ENCODE assay signal across 8 mouse cellular contexts in the genomic region with DNA sequence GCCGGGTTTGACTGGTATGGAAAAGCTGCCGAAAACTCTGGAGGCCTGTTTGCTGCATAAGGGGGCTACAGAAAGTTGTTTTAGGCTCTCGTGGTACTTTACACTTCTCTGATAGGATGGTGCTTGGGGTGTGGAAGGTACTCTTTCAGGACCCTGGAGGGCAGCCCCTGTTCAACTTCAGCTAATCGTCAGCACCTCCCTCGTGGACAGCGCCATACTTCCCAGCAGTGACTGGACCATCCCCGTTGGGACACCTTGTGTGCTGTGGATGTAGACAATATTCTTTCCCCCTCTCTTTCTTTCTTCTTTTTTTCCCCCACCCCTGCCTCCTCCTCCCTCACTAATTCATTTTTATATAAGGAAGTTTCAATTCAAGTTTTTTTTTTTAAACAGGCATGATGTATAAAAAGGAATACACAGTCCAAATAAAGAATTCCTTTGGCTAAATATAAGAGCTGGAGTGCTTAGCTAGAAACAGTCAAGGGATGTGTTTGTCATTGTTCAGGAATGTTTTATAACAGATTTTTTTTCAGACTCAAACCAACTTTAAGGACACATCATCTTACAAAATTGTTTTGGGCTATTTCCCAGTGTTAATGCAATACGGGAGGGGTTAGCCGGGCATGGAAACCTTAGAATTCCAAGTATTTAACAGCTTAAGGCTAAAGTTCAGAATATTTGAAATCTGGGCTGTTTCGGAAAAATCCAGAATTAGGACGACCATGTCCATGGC.
DNase-seq lines count a peak whose midpoint lies in the region; ATAC-seq lines count a peak whose summit lies in the region.

No protein-coding gene starts in this region.

- H3K27me3 ChIP-seq in forebrain, embryonic 11.5 days (ENCODE audit: control insufficient read depth, insufficient read depth, low read length) = no peaks in the 10 kb centered on the region
- 0 out of 2 replicates have a peak, but pooled peaks cover 4% of the 10 kb centered on the region for H3K27me3 ChIP-seq in forebrain, embryonic 16.5 days (replicated peaks; ENCODE audit: control insufficient read depth, insufficient read depth, low read length)
- no peaks in the 10 kb centered on the region for H3K27me3 ChIP-seq in midbrain, embryonic 11.5 days (ENCODE audit: control insufficient read depth, insufficient read depth, low read length)
- no peaks in the 10 kb centered on the region for H3K27me3 ChIP-seq in midbrain, embryonic 13.5 days

- intact Hi-C loops in gastrocnemius, postnatal 14 days (cut with DNase I; ENCODE audit: low total_unique reads) = no loop called here

- H3K27ac ChIP-seq in forebrain, embryonic 11.5 days (ENCODE audit: low read depth, low read length) = no peak overlapping the region
- no peak overlapping the region for H3K27ac ChIP-seq in forebrain, embryonic 16.5 days (ENCODE audit: low read length)
- no peak overlapping the region for H3K27ac ChIP-seq in midbrain, embryonic 11.5 days (ENCODE audit: low read depth, low read length)
- no peak overlapping the region for H3K27ac ChIP-seq in midbrain, embryonic 13.5 days

- no peak overlapping the region for H3K4me3 ChIP-seq in forebrain, embryonic 11.5 days (ENCODE audit: low read depth, low read length)
- no peak overlapping the region for H3K4me3 ChIP-seq in forebrain, embryonic 16.5 days (replicated peaks; ENCODE audit: low read length)
- H3K4me3 ChIP-seq in midbrain, embryonic 11.5 days (ENCODE audit: low read depth, low read length) = no peak overlapping the region
- no peak overlapping the region for H3K4me3 ChIP-seq in midbrain, embryonic 13.5 days (replicated peaks)

- no peaks in the 10 kb centered on the region for H3K9me3 ChIP-seq in forebrain, embryonic 11.5 days (ENCODE audit: control insufficient read depth, low read length)
- no peaks in the 10 kb centered on the region for H3K9me3 ChIP-seq in forebrain, embryonic 16.5 days (ENCODE audit: control insufficient read depth, low read length)
- H3K9me3 ChIP-seq in midbrain, embryonic 11.5 days (ENCODE audit: control insufficient read depth, low read length) = no peaks in the 10 kb centered on the region
- no peaks in the 10 kb centered on the region for H3K9me3 ChIP-seq in midbrain, embryonic 13.5 days

- no peaks in the 10 kb centered on the region for H3K36me3 ChIP-seq in forebrain, embryonic 11.5 days (ENCODE audit: control insufficient read depth, insufficient read depth, low read length)
- no peaks in the 10 kb centered on the region for H3K36me3 ChIP-seq in forebrain, embryonic 16.5 days (ENCODE audit: control insufficient read depth, insufficient read depth)
- H3K36me3 ChIP-seq in midbrain, embryonic 11.5 days (ENCODE audit: control insufficient read depth, insufficient read depth, low read length) = no peaks in the 10 kb centered on the region
- H3K36me3 ChIP-seq in midbrain, embryonic 13.5 days = no peaks in the 10 kb centered on the region

- no peak overlapping the region for H3K4me2 ChIP-seq in forebrain, embryonic 11.5 days (ENCODE audit: low read depth, low read length, severe bottlenecking)
- H3K4me2 ChIP-seq in forebrain, embryonic 16.5 days (ENCODE audit: low read length) = no peak overlapping the region
- no peak overlapping the region for H3K4me2 ChIP-seq in midbrain, embryonic 11.5 days
- no peak overlapping the region for H3K4me2 ChIP-seq in midbrain, embryonic 13.5 days (replicated peaks)

- H3K4me1 ChIP-seq in forebrain, embryonic 11.5 days (replicated peaks; ENCODE audit: control insufficient read depth, insufficient read depth, low read length) = no peaks in the 10 kb centered on the region
- H3K4me1 ChIP-seq in forebrain, embryonic 16.5 days (replicated peaks; ENCODE audit: control insufficient read depth, insufficient read depth, low read length) = no peaks in the 10 kb centered on the region
- H3K4me1 ChIP-seq in midbrain, embryonic 11.5 days (ENCODE audit: control insufficient read depth, insufficient read depth, low read length) = no peaks in the 10 kb centered on the region
- H3K4me1 ChIP-seq in midbrain, embryonic 13.5 days (replicated peaks) = no peaks in the 10 kb centered on the region

- ATAC-seq in forebrain, embryonic 11.5 days (replicated peaks; ENCODE audit: low FRiP score) = no peak
- no peak for ATAC-seq in forebrain, embryonic 16.5 days
- no peak for ATAC-seq in midbrain, embryonic 11.5 days (ENCODE audit: low FRiP score)
- no peak for ATAC-seq in midbrain, embryonic 13.5 days

- DNase-seq in forebrain, embryonic 11.5 days (ENCODE audit: low spot score) = peak; percentile 69
- peak; percentile 82 for DNase-seq in midbrain, embryonic 11.5 days (ENCODE audit: low spot score, missing footprints)
- DNase-seq in gastrocnemius, postnatal 14 days = peak; percentile 65
- peak; percentile 60 for DNase-seq in retina, embryonic 14.5 days (ENCODE audit: low spot score)
- no peak for DNase-seq in spleen, adult 18-20 months
- no peak for DNase-seq in thymus, adult 18-20 months

- no peak overlapping the region for H3K9ac ChIP-seq in forebrain, embryonic 11.5 days (ENCODE audit: low read length)
- H3K9ac ChIP-seq in forebrain, embryonic 16.5 days (replicated peaks; ENCODE audit: low read depth, low read length) = no peak overlapping the region
- H3K9ac ChIP-seq in midbrain, embryonic 11.5 days (ENCODE audit: low read length) = no peak overlapping the region
- no peak overlapping the region for H3K9ac ChIP-seq in midbrain, embryonic 13.5 days (replicated peaks)

- WGBS in forebrain, embryonic 11.5 days = 60% methylated on average over 11 of the region's 11 CpGs
- WGBS in forebrain, embryonic 16.5 days = 65% methylated on average over 11 of the region's 11 CpGs
- whole genome bisulfite sequencing in midbrain, embryonic 11.5 days = 64% methylated on average over 11 of the region's 11 CpGs
- 66% methylated on average over 11 of the region's 11 CpGs for WGBS in midbrain, embryonic 13.5 days

Comparison
In these comparisons a context has a peak if more than half of its experiments do, and no peak if none do; other contexts are left out.
1. DNase-seq: peak in forebrain, embryonic 11.5 days (single experiment), midbrain, embryonic 11.5 days (single experiment), gastrocnemius, postnatal 14 days (single experiment) and retina, embryonic 14.5 days (single experiment); none in spleen, adult 18-20 months (0 of 2) and thymus, adult 18-20 months (0 of 2).